8 mouse cellular contexts compared by ENCODE assay signal in genomic region chr15:86033191-86033841, GRCm38 (mm10). TPM values are rescaled to one million over a fixed set of nuclear protein-coding genes. Genes with fewer than 3 reads are reported as not detected.
DNase-seq lines count a peak whose midpoint lies in the region; ATAC-seq and TF ChIP-seq lines count a peak whose summit lies in the region.

TSS of gene Celsr1 (minus strand) at chr15:86033777.

- no peaks in the 10 kb centered on the region for H3K4me1 ChIP-seq in cerebellum, adult 2 months (ENCODE audit: control insufficient read depth, insufficient read depth, low read length)
- H3K4me1 ChIP-seq in heart, embryonic 14.5 days (ENCODE audit: control insufficient read depth in 2 of 2, insufficient read depth in 2 of 2, low read length in 2 of 2): peaks cover 8 to 28% of the 10 kb centered on the region in 2 experiments; a peak in 3 of 4 replicates
- H3K4me1 ChIP-seq in midbrain, postnatal 0 days (ENCODE audit: insufficient read depth, low read length): peaks cover 8% of the 10 kb centered on the region; the same call in 1 of the 2 replicates

- ATAC-seq in heart, embryonic 14.5 days (ENCODE audit: insufficient number of reproducible peaks, insufficient read depth, low FRiP score, low read depth): no peak; the same call in 1 of the 2 replicates
- no peak; the same call in 1 of the 2 replicates for ATAC-seq in midbrain, postnatal 0 days (ENCODE audit: low FRiP score)

- no peak for TF ChIP-seq CTCF in cerebellum, adult 2 months (IDR thresholded peaks at IDR 0.05; ENCODE audit: borderline replicate concordance, insufficient read depth, low read depth, low read length)
- TF ChIP-seq CTCF in midbrain, postnatal 0 days (IDR thresholded peaks at IDR 0.05): no peak

- DNase-seq in cerebellum, postnatal 14 days: peak; percentile 36 to 52
- DNase-seq in cerebellum, adult 2 months: no peak
- DNase-seq in adrenal gland, postnatal 14 days: peak; percentile 62
- peak; percentile 24 to 58 for DNase-seq in kidney, postnatal 25 days
- DNase-seq in midbrain, postnatal 0 days (ENCODE audit: low spot score): no peak
- no peak for DNase-seq in right cerebral cortex, postnatal 25 days
- DNase-seq in T-cell, adult 2 months (ENCODE audit: low spot score): no peak

- H3K4me2 ChIP-seq in heart, embryonic 14.5 days (ENCODE audit: low read length): peak within 1 kb of the TSS; percentile 87
- H3K4me2 ChIP-seq in midbrain, postnatal 0 days (ENCODE audit: low read depth, low read length, poor library complexity, severe bottlenecking): peak within 1 kb of the TSS; percentile 73

- no peak within 1 kb of the TSS for H3K4me3 ChIP-seq in cerebellum, adult 2 months (replicated peaks; ENCODE audit: insufficient read depth, low read depth, low read length)
- peak within 1 kb of the TSS; percentile 55 to 68 for H3K4me3 ChIP-seq in heart, embryonic 14.5 days (ENCODE audit: control insufficient read depth in 1 of 2, insufficient read depth in 1 of 2, low read depth in 1 of 2, low read length in 2 of 2)
- H3K4me3 ChIP-seq in midbrain, postnatal 0 days (ENCODE audit: low read depth, low read length): peak within 1 kb of the TSS; percentile 39

- peak within 1 kb of the TSS; percentile 73 for H3K9ac ChIP-seq in heart, embryonic 14.5 days (ENCODE audit: low read length)
- no peak within 1 kb of the TSS for H3K9ac ChIP-seq in midbrain, postnatal 0 days (replicated peaks; ENCODE audit: low read length, poor library complexity, severe bottlenecking)

- peaks cover 12% of the 10 kb centered on the region; the same call in 1 of the 2 replicates for H3K36me3 ChIP-seq in heart, embryonic 14.5 days (ENCODE audit: control insufficient read depth, insufficient read depth, low read length)
- H3K36me3 ChIP-seq in midbrain, postnatal 0 days (ENCODE audit: insufficient read depth, low read length): no peaks in the 10 kb centered on the region

- no peak for TF ChIP-seq POLR2A in cerebellum, adult 2 months (IDR thresholded peaks at IDR 0.05; ENCODE audit: borderline replicate concordance, insufficient read depth, low read length)

- H3K27ac ChIP-seq in cerebellum, adult 2 months (ENCODE audit: insufficient read depth, low read length): no peak within 1 kb of the TSS
- peak within 1 kb of the TSS in 1 of 2 experiments; percentile 53; a peak in 2 of 4 replicates for H3K27ac ChIP-seq in heart, embryonic 14.5 days (replicated peaks in 1 of 2; ENCODE audit: control insufficient read depth in 1 of 2, insufficient read depth in 1 of 2, low read depth in 2 of 2, low read length in 2 of 2)
- H3K27ac ChIP-seq in midbrain, postnatal 0 days (ENCODE audit: low read depth, low read length): no peak within 1 kb of the TSS

- peaks cover 8% of the 10 kb centered on the region; the same call in 1 of the 2 replicates for H3K9me3 ChIP-seq in heart, embryonic 14.5 days (ENCODE audit: control insufficient read depth, low read length)
- H3K9me3 ChIP-seq in midbrain, postnatal 0 days (ENCODE audit: low read length): no peaks in the 10 kb centered on the region

- under 1% methylated on average over 80 of the region's 80 CpGs for WGBS in cerebellum, adult 2 months
- WGBS in heart, embryonic 14.5 days: under 1% methylated on average over 74 of the region's 80 CpGs
- under 1% methylated on average over 57 of the region's 80 CpGs for WGBS in midbrain, postnatal 0 days

- no peaks in the 10 kb centered on the region; the same call in 1 of the 2 replicates for H3K27me3 ChIP-seq in cerebellum, adult 2 months (ENCODE audit: control insufficient read depth, insufficient read depth, low read length)
- peaks cover 21% of the 10 kb centered on the region; the same call in 1 of the 2 replicates for H3K27me3 ChIP-seq in heart, embryonic 14.5 days (ENCODE audit: control insufficient read depth, insufficient read depth, low read length)
- H3K27me3 ChIP-seq in midbrain, postnatal 0 days (ENCODE audit: insufficient read depth, low read length): peaks cover 33% of the 10 kb centered on the region

RNA-seq across cellular contexts. Expression of gene Celsr1, which starts in this region (rescaled TPM):
- polyA plus RNA-seq in cerebellum, adult 2 months (2012; rRNA removed): 0.49 and 0.60 TPM in 2 replicates
- total RNA-seq in adrenal gland, postnatal 14 days (2021): 4.5 and 4.6 TPM in 2 replicates
- polyA plus RNA-seq in heart, embryonic 14.5 days (2014; fragmentation: Nextera tagmentation; extraction: Ambion mirVana): 2.8 and 3.1 TPM in 2 replicates
- total RNA-seq in midbrain, postnatal 0 days (2014; rRNA removed): 13.7 and 15.0 TPM in 2 replicates
- 0.60 and 0.79 TPM in 2 replicates for polyA plus RNA-seq in midbrain, postnatal 0 days (2015; fragmentation: Nextera tagmentation; extraction: Ambion mirVana)

Comparison
In these comparisons a context has a peak if more than half of its experiments do, and no peak if none do; other contexts are left out.
1. DNase-seq: peak in cerebellum, postnatal 14 days (2 of 2), adrenal gland, postnatal 14 days (single experiment) and kidney, postnatal 25 days (2 of 2); none in cerebellum, adult 2 months (0 of 2), midbrain, postnatal 0 days (single experiment), right cerebral cortex, postnatal 25 days (single experiment) and T-cell, adult 2 months (single experiment).